Mouse (Mus musculus): Measurements from ENCODE around the gene Limk2.

DNA sequence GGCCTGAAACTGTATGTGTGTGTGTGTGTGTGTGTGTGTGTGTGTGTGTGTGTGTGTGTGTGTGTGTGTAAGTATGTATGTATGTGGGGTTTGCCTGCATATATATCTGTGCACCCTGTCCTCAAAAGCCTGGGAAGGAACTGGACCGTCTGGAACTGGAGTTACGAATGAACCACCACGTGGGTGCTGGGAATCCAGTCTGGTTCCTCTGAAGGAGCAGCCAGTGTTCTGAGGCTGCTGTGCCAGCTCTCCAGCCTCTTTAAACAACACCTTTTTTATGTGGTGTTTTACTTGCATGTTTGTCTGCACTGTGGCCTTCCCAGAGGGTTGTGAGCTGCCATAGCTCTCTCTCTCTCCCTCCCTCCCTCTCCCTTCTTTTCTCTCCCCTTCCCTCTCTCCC is 72.4 kb downstream of the Limk2 start:
- TF ChIP-seq CTCF (IDR thresholded peaks at IDR 0.05; ENCODE audit: low read depth) (no peak), EP300 (IDR thresholded peaks at IDR 0.05; ENCODE audit: low read depth) (no peak)

All from heart, postnatal 0 days (tissue).